Mouse (Mus musculus): ENCODE measurements around the gene Brf1.

Brf1 gene

DNA sequence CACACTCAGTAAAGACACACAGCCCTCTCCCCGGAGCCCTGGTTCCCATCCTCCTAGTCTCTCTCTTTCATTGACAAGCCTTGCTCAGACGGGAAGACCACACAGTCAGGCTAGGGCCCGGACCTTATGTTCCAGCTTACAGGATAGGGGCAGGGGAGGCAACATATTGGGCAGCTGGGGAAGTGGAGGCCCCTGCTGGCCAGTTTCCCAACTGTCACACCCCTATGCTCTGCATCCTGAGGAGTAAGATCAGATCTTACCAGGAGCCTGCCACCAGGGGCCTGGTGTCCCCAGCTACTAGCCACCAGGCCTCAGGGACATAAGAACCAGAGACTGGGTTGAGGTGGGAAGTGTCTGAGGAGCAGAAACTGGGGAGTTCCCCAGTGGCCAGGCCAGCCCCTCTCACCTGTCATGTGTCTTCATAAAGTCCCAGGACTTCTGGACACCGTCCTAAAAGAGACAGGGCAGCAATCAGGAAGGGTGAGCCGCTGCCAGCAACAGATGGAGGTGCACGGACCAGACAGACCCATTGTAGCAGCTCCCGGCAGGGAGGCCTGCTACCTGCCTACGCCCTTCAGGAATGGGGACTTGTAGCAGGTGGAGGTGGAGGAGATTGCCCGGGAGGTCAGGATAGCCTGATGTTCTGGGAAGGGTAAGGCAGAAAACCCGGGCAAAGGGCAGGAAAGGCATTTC lies 61.5 kb downstream of the Brf1 start:
- in situ Hi-C loops (cut with MseI, MboI), result no loop called here

DNA sequence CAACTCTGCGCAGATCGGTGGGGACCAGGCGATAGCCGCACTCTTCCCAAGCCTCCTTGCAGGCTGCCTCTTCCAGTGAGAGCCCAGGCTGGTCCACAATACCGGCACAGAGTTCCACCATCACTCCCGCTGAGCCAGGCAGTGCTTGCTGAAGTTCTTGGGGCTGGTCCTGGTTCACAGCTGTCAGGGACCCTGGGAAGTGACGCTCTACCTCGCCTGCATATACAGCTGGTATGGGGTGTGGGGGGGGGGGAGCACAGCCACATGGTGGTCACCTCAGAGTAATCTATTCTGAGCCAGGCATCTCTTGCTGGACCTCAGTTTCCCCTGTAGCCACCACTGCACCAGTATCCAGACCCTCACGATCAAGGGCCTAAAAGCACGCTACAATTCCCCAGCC lies 62.1 kb downstream of the Brf1 start:
- in situ Hi-C loops (cut with MseI, MboI), result no loop called here

DNA sequence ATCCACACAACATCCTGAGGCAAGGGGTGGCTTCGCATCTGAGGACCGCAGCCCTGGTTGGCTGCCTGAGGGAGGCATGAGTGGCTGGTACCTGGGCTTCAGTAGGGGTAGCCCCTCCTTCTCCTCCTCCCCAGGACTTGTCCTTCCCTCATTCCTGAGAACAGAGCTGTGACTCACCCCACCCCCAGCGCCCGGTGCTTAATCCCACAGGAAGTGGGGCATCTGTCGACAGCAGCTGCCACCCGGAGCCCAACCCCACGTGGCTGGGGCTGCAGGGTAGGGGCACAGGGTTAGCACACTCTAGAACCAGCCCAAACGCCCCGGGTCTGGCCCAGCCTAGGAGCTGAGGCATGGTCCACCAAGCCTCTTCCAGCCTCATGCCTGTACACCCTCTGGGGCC lies 62.6 kb downstream of the Brf1 start:
- in situ Hi-C loops (cut with MseI, MboI), result no loop called here

DNA sequence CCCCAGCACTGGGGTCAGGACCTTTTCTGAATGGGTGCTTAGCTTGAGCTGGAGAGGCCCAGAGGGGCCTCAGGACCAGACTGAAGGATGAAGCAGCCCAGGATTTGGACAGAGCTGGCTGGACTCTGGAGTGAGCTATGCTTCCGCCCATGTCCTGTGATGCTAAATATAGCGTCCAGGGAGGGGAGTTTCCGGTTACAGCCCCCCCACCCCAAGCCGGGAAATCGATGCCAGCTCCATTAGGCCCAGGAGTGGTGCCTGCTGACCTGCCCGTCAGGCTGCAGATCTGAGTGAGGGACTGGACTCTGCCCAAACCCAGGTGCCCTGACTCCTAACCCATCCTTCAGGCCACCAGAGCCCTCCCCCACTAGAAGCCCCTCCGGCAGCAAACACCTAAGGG lies 67.9 kb downstream of the Brf1 start:
- in situ Hi-C loops (cut with MseI, MboI), result no loop called here

DNA sequence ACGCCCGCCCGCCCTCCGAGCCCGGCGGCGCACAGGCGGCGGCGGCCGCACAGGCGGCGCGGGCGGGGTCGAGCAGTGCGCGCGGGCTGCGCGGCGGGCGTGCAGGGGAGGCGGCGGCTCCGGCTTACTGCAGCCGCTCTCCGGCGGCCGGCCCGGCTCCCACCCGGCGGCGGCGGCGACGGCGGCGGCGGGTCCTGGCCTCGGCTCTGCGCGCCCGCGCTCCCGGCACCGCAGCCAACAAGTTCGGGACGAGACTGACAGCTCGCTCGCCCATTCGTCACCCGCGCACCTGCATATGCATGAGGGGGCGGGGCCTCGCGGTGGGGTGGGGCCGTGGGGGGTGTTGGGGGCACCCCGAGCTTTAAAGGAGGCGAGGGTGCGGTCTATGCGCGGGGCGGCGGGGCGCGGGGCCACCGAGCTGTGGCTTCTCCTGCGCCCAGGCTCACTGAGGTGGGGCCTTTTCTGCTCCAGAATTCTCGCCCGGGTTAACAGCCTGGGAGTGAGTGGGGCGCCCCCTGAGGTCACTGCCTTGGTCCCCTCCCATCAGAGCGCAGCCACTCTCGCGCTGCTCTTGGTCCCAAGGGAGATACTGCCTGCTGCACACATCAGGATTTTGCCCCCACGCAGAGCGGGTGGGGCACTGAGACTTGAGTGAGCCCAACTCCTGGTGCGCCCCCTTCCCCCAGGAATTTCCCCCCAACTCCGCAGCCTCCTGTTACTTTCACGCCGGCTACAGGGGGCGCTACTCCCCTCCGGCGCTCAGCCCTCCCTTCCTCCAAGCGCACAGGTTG lies 70.7 kb downstream of the Brf1 start, which contains the start of gene Jag2:
TSS of gene Jag2 (minus strand) at position 215 of the 791 bp plus-strand sequence.
- in situ Hi-C loops (cut with MseI, MboI), result no loop called here

DNA sequence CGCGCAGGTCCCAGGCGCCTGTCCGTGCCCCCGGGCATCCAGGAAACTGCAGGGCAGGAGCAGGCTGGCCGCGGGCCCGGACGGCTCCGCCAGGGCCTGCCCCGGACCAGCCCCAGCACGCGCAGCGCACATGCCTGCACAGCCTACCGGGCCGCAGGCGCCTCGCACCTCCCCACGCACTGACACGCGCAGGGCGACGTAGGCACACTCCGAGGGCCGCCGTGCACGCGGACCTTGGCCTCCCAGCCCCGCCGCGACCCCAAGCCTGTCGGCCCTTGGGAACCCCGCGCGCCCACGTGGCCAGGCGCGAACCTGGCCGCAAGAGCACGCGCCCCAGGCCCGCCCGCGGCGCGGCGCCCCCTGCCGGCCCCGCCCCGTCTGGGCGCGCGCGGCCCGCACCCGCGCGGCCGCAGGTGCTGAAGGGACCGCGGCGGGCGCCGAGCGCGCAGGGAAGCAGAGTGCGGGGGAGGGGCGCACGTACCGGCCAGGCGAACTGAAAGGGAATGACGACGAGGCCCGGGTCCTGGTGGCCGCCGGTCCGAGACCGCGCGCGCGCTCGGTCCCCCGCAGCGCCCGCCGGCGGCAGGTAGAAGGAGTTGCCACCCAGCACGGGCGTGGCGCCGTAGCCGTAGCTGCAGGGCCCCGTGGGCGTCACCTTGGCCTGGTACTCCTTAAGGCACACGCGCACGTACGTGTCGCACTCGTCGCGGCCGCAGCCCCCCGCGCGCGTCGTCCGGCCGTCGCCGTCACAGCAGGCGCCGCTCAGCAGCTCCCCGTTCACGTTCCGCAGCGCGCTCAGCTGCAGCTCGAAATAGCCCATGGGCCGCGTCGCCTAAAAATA lies 71.9 kb downstream of the Brf1 start:
- in situ Hi-C loops (cut with MseI, MboI), result no loop called here

DNA sequence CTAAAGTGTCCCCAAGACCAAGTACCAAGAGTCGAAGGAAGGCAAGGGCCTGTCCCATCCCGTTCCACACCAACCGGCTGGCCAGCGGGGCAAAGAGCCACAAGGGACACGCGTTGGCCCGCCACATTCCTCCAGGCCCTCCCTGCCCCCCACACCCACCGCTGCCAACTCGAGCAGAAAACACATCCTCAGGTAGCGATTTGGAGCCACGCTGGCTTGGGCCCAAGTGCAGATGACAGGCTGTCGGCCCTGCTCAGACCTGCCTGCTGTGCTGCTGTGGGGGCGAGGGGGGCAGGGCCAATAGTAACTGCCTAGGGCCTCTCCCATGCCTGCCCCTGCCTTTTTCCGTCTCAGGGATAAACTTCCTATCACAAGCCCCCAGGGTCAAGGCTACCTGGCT lies 73.2 kb downstream of the Brf1 start:
- in situ Hi-C loops (cut with MseI, MboI), result no loop called here

DNA sequence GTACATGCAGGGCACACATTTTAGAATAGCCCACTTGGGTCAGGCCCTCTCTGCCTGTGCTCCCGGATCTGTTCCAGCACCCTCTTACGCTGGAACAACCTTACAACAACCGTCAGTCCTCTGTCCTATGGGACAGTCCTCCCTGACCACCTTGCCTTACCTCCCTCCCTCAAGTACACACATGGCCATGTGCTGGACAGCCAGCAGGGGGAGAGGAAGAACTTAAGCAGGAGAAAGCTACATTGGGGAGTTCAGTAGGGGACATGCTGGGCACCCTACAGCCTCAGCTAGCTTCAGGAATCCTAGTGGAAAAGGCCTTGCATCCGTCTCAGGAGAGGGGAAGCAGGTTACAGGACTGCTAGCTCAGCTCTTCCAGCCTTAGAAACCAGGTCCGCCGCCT lies 74.6 kb downstream of the Brf1 start:
- in situ Hi-C loops (cut with MseI, MboI), result no loop called here

DNA sequence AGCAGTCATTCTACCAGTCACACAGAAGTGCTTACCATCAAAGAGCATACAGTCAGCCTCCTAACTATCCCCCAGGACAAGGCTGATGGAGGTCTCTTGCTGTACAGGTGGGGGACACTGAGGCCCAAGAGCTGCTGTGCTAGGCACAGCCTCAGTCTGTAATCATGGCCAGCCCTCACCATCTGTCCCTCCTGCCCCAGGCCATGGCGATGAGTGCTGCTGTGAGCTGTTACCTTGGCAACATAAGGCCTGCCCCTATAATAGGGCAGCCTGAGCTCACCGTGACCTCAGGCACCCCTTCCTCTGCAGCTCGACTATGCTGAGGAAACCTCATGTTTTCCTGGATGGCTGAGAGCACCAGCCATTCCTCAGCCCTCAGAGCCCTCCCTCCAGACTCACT lies 78.0 kb downstream of the Brf1 start:
- in situ Hi-C loops (cut with MseI, MboI), result no loop called here

DNA sequence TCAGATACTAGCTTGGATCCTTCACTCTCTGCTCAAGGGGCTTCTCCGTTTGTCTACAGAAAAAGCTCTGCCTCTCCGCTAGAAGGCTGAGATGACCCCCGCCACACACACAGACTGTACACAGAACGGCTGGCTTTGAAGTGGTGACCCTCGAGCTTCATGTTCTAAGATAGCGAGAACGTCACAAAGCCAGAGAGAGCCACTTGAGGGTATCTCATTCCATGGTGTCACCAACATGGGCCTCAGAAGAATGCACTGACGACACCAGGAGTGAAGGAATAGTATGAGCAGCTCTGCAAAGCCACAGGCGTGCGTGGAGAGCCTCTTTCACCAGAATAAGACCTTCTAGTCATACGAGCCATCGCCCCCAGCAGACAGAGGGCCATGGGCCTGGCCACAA lies 79.0 kb downstream of the Brf1 start:
- in situ Hi-C loops (cut with MseI, MboI), result no loop called here

DNA sequence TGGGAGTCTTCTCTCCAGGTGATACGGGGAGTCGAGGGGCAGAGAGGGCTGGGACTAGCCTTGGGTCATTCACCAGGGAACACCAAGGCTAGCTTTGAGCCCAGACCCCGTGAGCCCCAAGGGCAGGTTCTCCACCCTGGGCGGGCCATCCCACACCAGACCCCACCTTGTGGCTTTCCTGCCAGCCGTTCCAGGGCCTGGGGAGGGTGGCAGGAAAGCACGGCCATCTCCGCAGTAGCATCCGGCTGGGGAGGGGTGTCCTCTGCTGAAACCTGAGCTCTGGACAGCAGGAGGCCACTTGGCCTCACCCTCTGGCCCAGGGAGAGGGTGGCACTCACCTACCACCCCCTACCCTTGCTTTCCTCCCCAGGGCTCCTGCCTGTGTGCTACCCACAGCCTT lies 82.6 kb downstream of the Brf1 start:
- in situ Hi-C loops (cut with MseI, MboI), result no loop called here

DNA sequence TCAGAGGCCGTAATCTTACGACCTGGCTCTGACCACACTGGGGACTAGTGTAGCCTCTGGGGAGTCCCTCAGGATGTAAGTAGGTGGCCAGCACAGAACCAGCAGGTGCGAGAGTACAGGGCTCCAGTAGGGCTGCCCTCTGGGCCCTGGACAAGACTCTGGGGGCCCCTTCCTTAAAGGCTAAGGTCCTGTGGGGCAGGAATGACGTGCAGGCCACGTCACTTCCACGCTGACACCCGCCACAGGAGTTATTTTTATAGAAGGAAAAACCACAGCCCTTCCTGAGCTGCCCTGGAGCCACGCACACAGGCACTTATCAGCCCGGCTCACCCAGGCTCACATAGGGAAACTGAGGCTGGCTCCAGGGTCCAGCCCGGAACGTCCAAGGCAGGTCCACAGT lies 83.0 kb downstream of the Brf1 start:
- in situ Hi-C loops (cut with MseI, MboI), result no loop called here

DNA sequence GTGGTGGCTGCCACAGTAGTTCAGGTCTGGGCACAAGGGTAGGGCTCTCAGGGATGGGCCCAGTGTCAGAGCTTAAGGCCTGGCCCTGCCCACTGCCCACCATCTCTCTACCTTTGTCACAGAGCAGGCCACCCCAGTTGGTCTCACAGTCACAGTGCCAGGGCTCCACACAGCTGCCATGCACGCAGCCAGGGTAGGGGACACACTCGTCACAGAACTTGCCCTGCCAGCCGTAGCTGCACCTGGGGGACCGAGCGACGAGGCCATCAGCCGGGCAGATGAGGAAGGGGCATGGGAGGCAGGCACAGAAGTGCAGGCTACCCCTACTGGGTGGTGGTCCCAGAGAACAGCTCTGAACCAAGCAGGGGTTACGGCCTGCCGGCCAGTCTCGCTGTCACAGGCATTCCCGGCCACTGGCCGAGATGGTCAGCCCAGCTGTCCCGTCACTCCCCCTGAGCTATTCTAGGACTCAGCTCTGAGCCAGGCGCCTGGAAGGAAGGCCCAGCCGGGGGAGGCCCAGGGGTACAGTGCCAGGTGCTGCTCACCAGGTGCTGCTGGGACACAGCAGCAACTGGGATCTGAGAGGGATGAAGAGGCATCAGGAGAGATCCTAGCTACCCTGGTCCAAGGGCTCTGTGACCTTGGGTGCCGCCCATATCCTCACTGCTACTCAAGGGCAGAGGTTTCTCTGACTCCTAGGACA lies 83.7 kb downstream of the Brf1 start:
- in situ Hi-C loops (cut with MseI, MboI), result no loop called here

DNA sequence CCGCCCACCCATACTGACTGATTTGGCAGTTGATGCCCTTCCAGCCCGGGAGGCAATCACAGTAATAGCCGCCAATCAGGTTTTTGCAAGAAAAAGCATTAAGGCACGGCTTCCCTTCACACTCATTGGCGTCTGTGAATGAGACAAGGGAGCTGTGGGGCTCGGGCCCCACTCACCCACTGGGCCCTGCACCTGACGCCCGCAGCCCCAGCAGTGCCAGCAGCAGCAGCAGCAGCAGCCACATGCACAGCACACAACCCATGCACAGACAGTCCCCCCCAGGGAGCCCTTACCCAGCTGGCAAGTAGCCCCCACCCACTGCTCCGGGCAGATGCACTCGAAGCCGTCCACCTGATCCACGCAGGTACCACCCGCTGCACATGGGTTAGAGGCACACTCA lies 84.9 kb downstream of the Brf1 start:
- in situ Hi-C loops (cut with MseI, MboI), result no loop called here

DNA sequence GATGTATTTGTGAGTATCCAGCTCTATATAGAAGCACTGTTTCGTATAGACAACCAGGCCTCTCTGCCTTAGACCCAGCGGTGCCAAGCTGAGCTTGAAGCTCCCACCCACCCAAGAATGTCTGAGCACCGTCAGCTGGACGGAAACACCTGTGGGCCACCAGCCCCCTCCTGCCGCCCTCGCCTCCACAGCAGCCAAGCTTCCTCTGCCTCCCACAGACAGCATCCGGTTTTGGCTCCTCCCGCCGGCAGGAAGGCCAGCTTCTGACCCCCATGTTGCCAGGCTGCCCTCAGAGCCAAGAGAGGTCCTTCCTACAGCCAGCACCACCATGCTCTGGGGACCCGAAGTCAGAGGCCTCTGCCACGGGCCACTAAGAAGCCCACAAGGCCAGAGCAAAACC lies 86.0 kb downstream of the Brf1 start:
- in situ Hi-C loops (cut with MseI, MboI), result no loop called here

DNA sequence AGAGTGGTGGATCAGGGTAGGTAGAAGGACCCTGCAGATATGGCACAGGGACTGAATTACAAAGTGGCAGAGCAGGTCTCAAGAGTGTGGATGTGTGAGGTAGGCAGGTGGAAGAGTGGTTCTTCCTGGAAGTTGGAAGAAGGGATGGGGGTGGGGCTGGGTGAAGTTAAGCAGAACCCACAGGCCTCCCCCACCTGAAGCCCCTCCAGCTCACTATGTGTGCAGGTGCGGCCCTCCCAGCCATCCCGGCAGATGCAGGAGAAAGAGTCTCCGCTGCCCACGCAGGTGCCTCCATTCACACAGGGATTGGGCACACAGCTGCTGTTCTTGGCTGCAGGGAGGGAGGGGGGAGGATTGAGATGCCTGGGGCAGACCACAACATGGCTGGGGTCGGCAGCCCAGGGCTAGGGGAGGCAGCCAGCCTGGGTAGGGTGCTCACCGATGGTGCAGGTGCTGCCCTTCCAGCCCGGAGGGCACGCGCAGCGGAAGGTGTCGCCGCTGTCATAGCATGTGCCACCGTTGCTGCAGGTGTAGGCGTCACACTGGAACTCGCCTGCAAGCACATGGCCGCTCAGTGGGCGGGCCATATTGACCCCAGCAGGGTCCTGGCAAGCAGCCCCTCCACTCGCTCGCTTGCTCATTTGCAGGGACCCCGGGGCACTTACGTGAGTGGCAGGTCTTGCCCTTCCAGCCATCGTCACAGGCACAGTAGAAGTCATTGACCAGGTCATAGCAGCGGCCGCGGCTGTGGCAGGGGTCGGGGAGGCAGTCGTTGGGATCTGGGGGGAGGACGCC lies 87.4 kb downstream of the Brf1 start:
- in situ Hi-C loops (cut with MseI, MboI), result no loop called here

DNA sequence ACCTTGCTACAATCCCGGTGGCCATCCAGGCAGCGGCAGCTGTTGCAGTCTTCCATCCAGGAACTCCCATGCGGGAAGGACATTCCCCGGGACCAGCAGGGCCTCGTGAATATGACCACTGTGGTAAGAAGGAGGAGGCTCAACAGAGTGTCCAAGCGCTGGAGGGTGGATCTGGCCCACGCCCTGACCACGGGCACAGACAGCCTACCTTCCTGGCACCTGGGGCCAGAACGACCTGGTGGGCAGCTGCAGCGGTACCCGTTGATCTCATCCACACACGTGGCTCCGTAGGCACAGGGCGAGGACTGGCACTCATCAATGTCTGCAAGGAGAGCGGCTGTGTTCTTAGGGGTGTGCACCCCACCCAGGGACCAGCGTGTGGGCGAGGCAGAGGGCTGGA lies 88.8 kb downstream of the Brf1 start:
- in situ Hi-C loops (cut with MseI, MboI), result no loop called here
